Mouse (Mus musculus) MEL (cell line): ENCODE measurements around the gene Kif1bp.

ENCODE experiments used
- BHLHE40 ChIP-seq: IDR thresholded peaks from 2 replicates; pipeline ENCODE4 v1.6.1; 2012; ENCODE audit warnings: low read depth, mild to moderate bottlenecking, inconsistent platforms, low read length, improper control_type of control experiment, borderline replicate concordance
- CTCF ChIP-seq, 3 experiments: IDR thresholded peaks in 2 of 3; conservative IDR thresholded peaks in 1 of 3; 2 replicates each; pipeline ENCODE4 v1.5.1; 2011 to 2012; ENCODE audit warnings: low read length in 3 of 3, low read depth in 2 of 3, mild to moderate bottlenecking in 2 of 3, improper control_type of control experiment in 1 of 3, inconsistent platforms in 1 of 3, mixed read lengths in 1 of 3, moderate library complexity in 1 of 3; ENCODE audit not compliant: control insufficient read depth in 1 of 3, insufficient read depth in 1 of 3, poor library complexity in 1 of 3, severe bottlenecking in 1 of 3
- MXI1 ChIP-seq: IDR thresholded peaks from 2 replicates; pipeline ENCODE4 v1.6.1; 2011; ENCODE audit warnings: mild to moderate bottlenecking, low read depth, low read length, improper control_type of control experiment
- POLR2A ChIP-seq, 2 experiments: IDR thresholded peaks; 2 replicates each; pipeline ENCODE4 v1.6.1; 2011 to 2012; ENCODE audit warnings: low read length in 2 of 2, mild to moderate bottlenecking in 2 of 2, control low read depth in 1 of 2, improper control_type of control experiment in 1 of 2, low read depth in 1 of 2, moderate library complexity in 1 of 2; ENCODE audit not compliant: control insufficient read depth in 1 of 2, insufficient read depth in 1 of 2, poor library complexity in 1 of 2

GRCm38 (mm10) chr10:62501951-62502350, 76.3 kb downstream of the Kif1bp start:
- TF ChIP-seq BHLHE40 (no peak), CTCF (IDR thresholded peaks at IDR 0.05 in 2 of 3, conservative IDR thresholded peaks at IDR 0.05 in 1 of 3; ENCODE audit: control insufficient read depth in 1 of 3, insufficient read depth in 1 of 3, low read depth in 2 of 3, low read length in 3 of 3, poor library complexity in 1 of 3, severe bottlenecking in 1 of 3) (no peak), MXI1 (no peak), POLR2A (IDR thresholded peaks at IDR 0.05; ENCODE audit: control insufficient read depth in 1 of 2, insufficient read depth in 1 of 2, low read depth in 1 of 2, low read length in 2 of 2, poor library complexity in 1 of 2) (no peak)
